Mouse (Mus musculus) heart, embryonic 11.5 days (tissue): ENCODE data around the gene 1700025B11Rik. TPM values are rescaled to one million over a fixed set of nuclear protein-coding genes. Genes with fewer than 3 reads are reported as not detected.
"Not testable (repeated sequence)": the region's sequence is repeated elsewhere in the genome, so short reads cannot be mapped to it uniquely, and the experiment has no call there.

ENCODE experiments used
- ATAC-seq: fragments of 200-750 bp; cut with Nextera tagmentation; replicated peaks from 2 replicates; pipeline ENCODE4 v1.8.0; 2017; ENCODE audit warnings: moderate library complexity; ENCODE audit not compliant: insufficient number of reproducible peaks, low FRiP score, low TSS enrichment
- H3K27ac ChIP-seq: fragments of 300-500 bp; sonication (generic); 2 replicates; pipeline ENCODE4 v1.5.1; 2014; ENCODE audit warnings: mild to moderate bottlenecking, low read depth, low read length
- H3K27me3 ChIP-seq: fragments of 300-500 bp; sonication (generic); 2 replicates; pipeline ENCODE4 v1.6.1; 2014; ENCODE audit warnings: mild to moderate bottlenecking, low read length, mixed read lengths; ENCODE audit not compliant: control insufficient read depth, insufficient read depth
- H3K36me3 ChIP-seq: fragments of 300-500 bp; sonication (generic); 2 replicates; pipeline ENCODE4 v1.6.1; 2014; ENCODE audit warnings: mild to moderate bottlenecking, low read length, moderate library complexity, mixed read lengths; ENCODE audit not compliant: control insufficient read depth, insufficient read depth
- H3K4me1 ChIP-seq: fragments of 300-500 bp; sonication (generic); 2 replicates; pipeline ENCODE4 v1.6.1; 2014; ENCODE audit warnings: low read length; ENCODE audit not compliant: control insufficient read depth, insufficient read depth
- H3K4me2 ChIP-seq: fragments of 300-500 bp; sonication (generic); 2 replicates; pipeline ENCODE4 v1.6.1; 2014; ENCODE audit warnings: mild to moderate bottlenecking, moderate library complexity
- H3K4me3 ChIP-seq: fragments of 300-500 bp; sonication (generic); 2 replicates; pipeline ENCODE4 v1.5.1; 2014; ENCODE audit warnings: low read depth, low read length
- H3K9ac ChIP-seq: fragments of 300-500 bp; sonication (generic); 2 replicates; pipeline ENCODE4 v1.6.1; 2014; ENCODE audit warnings: mild to moderate bottlenecking, low read depth, low read length, moderate library complexity
- H3K9me3 ChIP-seq: fragments of 300-500 bp; sonication (generic); replicated peaks from 2 replicates; pipeline ENCODE4 v1.6.1; 2016; ENCODE audit warnings: low read length; ENCODE audit not compliant: control insufficient read depth
- WGBS: fragments of 180-500 bp; shearing (Covaris S2); extraction: QIAGEN DNeasy Blood & Tissue Kit; methylation state at CpG from one replicate; pipeline ENCODE4 v1.1.7; 2014; ENCODE audit not compliant: insufficient replicate concordance; 5-methylcytosine and 5-hydroxymethylcytosine counted together
- polyA plus RNA-seq: library from polyadenylated mRNA; unstranded; fragments of >200 nt; fragmentation: Nextera tagmentation; extraction: Ambion mirVana; gene quantifications from 2 replicates; pipeline ENCODE4 v1.2.1, GENCODE M21; 2014

The 1700025B11Rik gene
- polyA plus RNA-seq, 1 experiment from 2014 or later: not detected

GRCm38 (mm10) chr15:77581681-77582080 lies 20.0 kb upstream of the 1700025B11Rik start:
- Histone ChIP-seq H3K27ac (0 out of 2 replicates have a peak overlapping the region, but pooled peaks have one; percentile 36), H3K9ac (no peak overlapping the region), H3K36me3 (no peaks in the 10 kb centered on the region), H3K27me3 (no peaks in the 10 kb centered on the region), H3K4me2 (no peak overlapping the region), H3K4me1 (no peaks in the 10 kb centered on the region), H3K9me3 (peaks cover 9% of the 10 kb centered on the region), H3K4me3 (no peak overlapping the region)
- ATAC-seq: peak; percentile 55; the same call in 1 of the 2 replicates
- WGBS: 52% methylated on average over 1 of the region's 1 CpGs

DNA sequence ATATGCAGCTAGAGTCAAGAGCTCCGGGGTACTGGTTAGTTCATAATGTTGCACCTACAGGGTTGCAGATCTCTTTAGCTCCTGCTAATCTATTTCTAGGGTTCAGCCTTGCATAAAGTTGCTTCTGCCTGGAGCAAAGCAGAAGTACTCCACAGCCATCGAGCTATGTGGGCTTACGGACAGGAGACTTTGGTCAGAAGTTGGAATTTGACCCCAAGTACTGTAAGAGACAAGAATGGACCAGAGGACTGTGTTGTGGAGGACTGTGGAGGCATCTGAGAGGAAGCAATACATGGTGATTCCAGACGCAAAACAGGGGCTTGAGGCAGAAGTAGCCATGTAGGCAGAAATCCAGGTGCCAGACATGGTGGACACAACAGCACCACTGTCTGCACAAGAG lies 17.6 kb upstream of the 1700025B11Rik start:
- H3K36me3 ChIP-seq: no peaks in the 10 kb centered on the region
- no peaks in the 10 kb centered on the region for H3K27me3 ChIP-seq
- no peak overlapping the region for H3K27ac ChIP-seq
- ATAC-seq: no peak
- no peak overlapping the region for H3K4me2 ChIP-seq
- H3K4me1 ChIP-seq: no peaks in the 10 kb centered on the region
- no peak overlapping the region for H3K4me3 ChIP-seq
- WGBS: 82% methylated on average over 4 of the region's 4 CpGs
- H3K9ac ChIP-seq: no peak overlapping the region
- peaks cover 9% of the 10 kb centered on the region for H3K9me3 ChIP-seq

DNA sequence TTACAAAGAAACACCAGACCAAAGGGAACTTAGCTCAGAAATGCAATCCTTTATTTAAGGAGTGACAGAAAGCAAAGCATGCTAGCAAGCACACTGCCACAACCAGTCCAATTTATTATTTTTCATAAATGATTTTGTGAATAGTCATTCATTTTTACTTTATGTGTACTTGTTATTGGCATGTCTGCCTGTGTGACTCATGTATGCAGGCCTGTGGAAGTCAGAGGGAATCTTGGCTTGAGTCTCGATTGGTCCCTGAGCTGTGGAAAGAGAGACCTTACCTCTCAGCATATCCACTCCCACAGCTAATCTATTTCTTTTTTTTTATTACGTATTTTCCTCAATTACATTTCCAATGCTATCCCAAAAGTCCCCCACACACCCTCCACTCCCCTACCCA lies 17.1 kb upstream of the 1700025B11Rik start:
- no peaks in the 10 kb centered on the region for H3K36me3 ChIP-seq
- no peak overlapping the region for H3K9ac ChIP-seq
- no peak for ATAC-seq
- no peak overlapping the region for H3K4me3 ChIP-seq
- H3K27ac ChIP-seq: no peak overlapping the region
- no peaks in the 10 kb centered on the region for H3K27me3 ChIP-seq
- H3K4me2 ChIP-seq: no peak overlapping the region
- 86% methylated on average over 2 of the region's 2 CpGs for WGBS
- no peaks in the 10 kb centered on the region for H3K4me1 ChIP-seq
- peaks cover 6% of the 10 kb centered on the region for H3K9me3 ChIP-seq

DNA sequence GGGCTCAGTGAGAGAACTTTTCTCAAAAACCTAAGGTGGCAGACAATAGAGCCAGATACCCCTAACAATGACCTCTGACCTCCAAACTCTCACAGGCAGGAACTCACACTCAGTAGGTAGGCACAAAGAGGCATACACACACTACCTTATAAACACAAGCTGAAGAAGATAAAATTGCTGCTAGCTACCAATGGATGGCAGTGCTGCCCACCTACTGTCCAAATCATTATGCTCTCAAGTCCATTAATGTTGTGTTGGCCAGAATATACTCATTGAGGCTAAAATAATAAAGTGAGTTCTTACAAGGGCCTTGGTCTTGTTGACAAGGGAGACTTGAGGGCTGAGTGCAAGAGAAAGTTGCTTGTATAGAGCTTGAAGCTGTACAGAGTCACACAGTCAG lies 1.5 kb upstream of the 1700025B11Rik start:
- Histone ChIP-seq H3K27ac (no peak overlapping the region), H3K36me3 (no peaks in the 10 kb centered on the region), H3K27me3 (no peaks in the 10 kb centered on the region), H3K4me3 (no peak overlapping the region), H3K4me1 (no peaks in the 10 kb centered on the region), H3K9ac (no peak overlapping the region), H3K4me2 (no peak overlapping the region), H3K9me3 (no peaks in the 10 kb centered on the region)
- no peak for ATAC-seq

- H3K9me3 ChIP-seq, H3K4me2 ChIP-seq, ATAC-seq, H3K9ac ChIP-seq, H3K4me3 ChIP-seq, H3K36me3 ChIP-seq, H3K27me3 ChIP-seq, H3K27ac ChIP-seq, H3K4me1 ChIP-seq: not testable (repeated sequence)
- WGBS: 38% methylated on average over 1 of the region's 1 CpGs
Measured at GRCm38 (mm10) chr15:77539221-77539620, 22.5 kb downstream of the 1700025B11Rik start.

DNA sequence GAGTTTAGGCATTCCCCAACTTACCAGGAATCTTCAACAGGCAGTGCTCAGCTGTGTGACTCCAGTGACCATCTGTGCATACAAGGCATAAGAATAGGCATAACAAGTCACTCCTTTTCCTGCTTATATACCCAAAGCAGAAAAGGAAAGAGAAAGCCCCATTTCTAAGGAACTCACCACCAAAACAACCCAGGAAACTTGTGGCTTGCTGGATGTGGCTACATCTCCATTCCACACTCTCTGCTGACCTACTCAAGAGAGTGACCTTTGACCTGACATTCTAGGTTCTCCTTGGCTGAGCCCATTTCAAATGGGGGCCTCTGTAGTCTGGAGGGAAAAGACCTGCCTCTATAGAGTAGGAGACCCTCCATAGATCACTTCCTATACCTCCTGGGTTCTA lies 28.5 kb downstream of the 1700025B11Rik start, which contains the start of gene Apol7c:
Gene Apol7c, minus strand, starts transcription at position 101 of the 400 bp plus-strand sequence.
- Histone ChIP-seq H3K9me3 (no peaks in the 10 kb centered on the region), H3K27ac (no peak within 1 kb of the TSS), H3K36me3 (no peaks in the 10 kb centered on the region), H3K4me1 (no peaks in the 10 kb centered on the region), H3K4me3 (no peak within 1 kb of the TSS), H3K9ac (no peak within 1 kb of the TSS), H3K4me2 (no peak within 1 kb of the TSS), H3K27me3 (no peaks in the 10 kb centered on the region)
- no peak for ATAC-seq

GRCm38 (mm10) chr15:77523186-77523843 lies 38.4 kb downstream of the 1700025B11Rik start:
- not testable (repeated sequence) for H3K4me1 ChIP-seq, H3K4me2 ChIP-seq, H3K9ac ChIP-seq, H3K4me3 ChIP-seq, ATAC-seq, H3K27ac ChIP-seq, H3K27me3 ChIP-seq, H3K9me3 ChIP-seq, H3K36me3 ChIP-seq
- 14% methylated on average over 6 of the region's 6 CpGs for WGBS

DNA sequence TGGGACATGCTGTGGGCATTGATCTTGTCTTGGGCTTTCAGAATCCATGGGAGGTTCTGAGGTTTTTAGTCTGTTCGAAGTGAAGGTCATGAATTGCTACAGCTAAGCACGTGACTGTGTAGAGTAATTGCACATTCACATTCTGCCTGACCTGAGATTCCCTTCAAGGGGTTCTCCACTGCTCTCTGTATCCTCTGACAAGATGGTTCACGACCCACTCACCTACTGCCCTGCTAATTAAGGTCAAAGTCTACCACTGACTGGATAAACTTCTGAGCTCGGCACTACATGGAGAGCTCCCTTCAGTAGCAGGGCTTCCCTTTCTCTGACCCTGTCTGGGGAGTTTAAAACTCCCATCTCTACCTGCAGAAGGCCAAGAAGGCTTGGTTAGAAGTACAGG lies 41.1 kb downstream of the 1700025B11Rik start:
- H3K4me3 ChIP-seq, H3K9ac ChIP-seq, ATAC-seq: not testable (repeated sequence)

More for the DNA sequence above, 41.1 kb downstream of the 1700025B11Rik start:
- H3K4me1 ChIP-seq, H3K4me2 ChIP-seq, H3K9me3 ChIP-seq, H3K27me3 ChIP-seq, H3K27ac ChIP-seq, H3K36me3 ChIP-seq: not testable (repeated sequence)
- WGBS: 63% methylated on average over 4 of the region's 4 CpGs
